Mouse (Mus musculus) spleen, adult 2 months (tissue): Measurements from ENCODE around the gene Rrp8. TPM values are rescaled to one million over a fixed set of nuclear protein-coding genes. Genes with fewer than 3 reads are reported as not detected.

Experiments
- DNase-seq, 2 experiments: peaks; one replicate each; pipeline versions ENCODE4 v3.0.0 to v3.0.0-alpha.2; 2012 to 2021; ENCODE audit warnings: low spot score in 2 of 2, low read depth in 1 of 2
- H3K27ac ChIP-seq: fragments of 200-500 bp; 2 replicates; pipeline ENCODE4 v1.5.1; 2012; ENCODE audit warnings: low read length, inconsistent platforms; ENCODE audit not compliant: insufficient read depth
- H3K27me3 ChIP-seq: fragments of 200-500 bp; 2 replicates; pipeline ENCODE4 v1.6.1; 2012; ENCODE audit warnings: mild to moderate bottlenecking, moderate library complexity, low read length, inconsistent platforms; ENCODE audit not compliant: control insufficient read depth, insufficient read depth
- H3K36me3 ChIP-seq: fragments of 200-500 bp; 2 replicates; pipeline ENCODE4 v1.6.1; 2012; ENCODE audit warnings: mild to moderate bottlenecking, low read length, inconsistent platforms; ENCODE audit not compliant: control insufficient read depth, insufficient read depth
- H3K4me1 ChIP-seq: fragments of 200-500 bp; 2 replicates; pipeline ENCODE4 v1.6.1; 2011; ENCODE audit warnings: inconsistent platforms; ENCODE audit not compliant: control insufficient read depth, insufficient read depth, insufficient read length
- H3K4me3 ChIP-seq: fragments of 200-500 bp; 2 replicates; pipeline ENCODE4 v1.5.1; 2011; ENCODE audit warnings: mild to moderate bottlenecking, inconsistent platforms; ENCODE audit not compliant: insufficient read depth, insufficient read length; ENCODE audit errors: extremely low read depth
- CTCF ChIP-seq: fragments of 200-500 bp; IDR thresholded peaks from 2 replicates; pipeline ENCODE4 v1.5.1; 2011; ENCODE audit warnings: mild to moderate bottlenecking, inconsistent platforms; ENCODE audit not compliant: insufficient read depth, insufficient read length, insufficient replicate concordance; ENCODE audit errors: extremely low read depth
- POLR2A ChIP-seq: fragments of 200-500 bp; IDR thresholded peaks from 2 replicates; pipeline ENCODE4 v1.6.1; 2011; ENCODE audit warnings: low read depth, low read length, inconsistent platforms
- WGBS: fragments of 180-500 bp; shearing (Covaris S2); methylation state at CpG from one replicate; pipeline ENCODE4 v1.1.7; 2018; 5-methylcytosine and 5-hydroxymethylcytosine counted together
- polyA plus RNA-seq: library from polyadenylated mRNA; depleted of rRNA; stranded (reverse); fragments of >200 nt; gene quantifications from 2 replicates; pipeline ENCODE4 v1.2.3, GENCODE M21; 2012

The Rrp8 gene
- polyA plus RNA-seq, 1 experiment: 6.1 TPM

- TF ChIP-seq CTCF (no peak), POLR2A (no peak)
- WGBS: 93% methylated on average over 11 of the region's 11 CpGs
- H3K27ac ChIP-seq: no peak overlapping the region
Measured at GRCm38 (mm10) chr7:105733836-105734235, 3.3 kb downstream of the Rrp8 start.

GRCm38 (mm10) chr7:105728701-105729428 is 8.3 kb downstream of the Rrp8 start:
- Histone ChIP-seq H3K4me1 (no peaks in the 10 kb centered on the region), H3K27me3 (no peaks in the 10 kb centered on the region), H3K36me3 (peaks cover 20% of the 10 kb centered on the region), H3K4me3 (no peak overlapping the region), H3K27ac (no peak overlapping the region)
- no peak for DNase-seq
- 69% methylated on average over 6 of the region's 6 CpGs for WGBS
- TF ChIP-seq CTCF: no peak
- no peak for TF ChIP-seq POLR2A

More at GRCm38 (mm10) chr7:105733836-105734235, 3.3 kb downstream of the Rrp8 start:
- Histone ChIP-seq H3K4me1 (peaks cover 2% of the 10 kb centered on the region; the same call in 1 of the 2 replicates), H3K4me3 (no peak overlapping the region), H3K36me3 (peaks cover 22% of the 10 kb centered on the region), H3K27me3 (no peaks in the 10 kb centered on the region)
- no peak for DNase-seq

- WGBS: 68% methylated on average over 4 of the region's 4 CpGs
- no peak for DNase-seq
- H3K4me1 ChIP-seq: no peaks in the 10 kb centered on the region
- peaks cover 7% of the 10 kb centered on the region for H3K36me3 ChIP-seq
- no peak for TF ChIP-seq POLR2A
- TF ChIP-seq CTCF: no peak
- no peaks in the 10 kb centered on the region for H3K27me3 ChIP-seq
- H3K27ac ChIP-seq: no peak overlapping the region
- H3K4me3 ChIP-seq: no peak overlapping the region
Measured at GRCm38 (mm10) chr7:105726980-105727325, 10.2 kb downstream of the Rrp8 start.

- 84% methylated on average over 4 of the region's 4 CpGs for WGBS
- Histone ChIP-seq H3K27me3 (no peaks in the 10 kb centered on the region), H3K4me3 (no peak overlapping the region), H3K36me3 (peaks cover 4% of the 10 kb centered on the region), H3K4me1 (no peaks in the 10 kb centered on the region), H3K27ac (no peak overlapping the region)
- DNase-seq: peak; percentile 33 to 43
- TF ChIP-seq CTCF (peak; percentile 59; the same call in 1 of the 2 replicates), POLR2A (no peak)
Measured at GRCm38 (mm10) chr7:105726144-105726979, 10.8 kb downstream of the Rrp8 start.

GRCm38 (mm10) chr7:105721916-105722315 is 15.3 kb downstream of the Rrp8 start:
- no peak for TF ChIP-seq CTCF
- no peak for TF ChIP-seq POLR2A
- Histone ChIP-seq H3K4me3 (no peak overlapping the region), H3K36me3 (no peaks in the 10 kb centered on the region), H3K27me3 (no peaks in the 10 kb centered on the region), H3K27ac (no peak overlapping the region), H3K4me1 (no peaks in the 10 kb centered on the region)
- DNase-seq: no peak
- WGBS: 77% methylated on average over 2 of the region's 2 CpGs

GRCm38 (mm10) chr7:105715366-105715765 is 21.8 kb downstream of the Rrp8 start:
- no peak overlapping the region for H3K27ac ChIP-seq
- H3K4me1 ChIP-seq: no peaks in the 10 kb centered on the region
- H3K27me3 ChIP-seq: no peaks in the 10 kb centered on the region
- no peak for DNase-seq
- no peak for TF ChIP-seq CTCF
- no peak for TF ChIP-seq POLR2A
- WGBS: 62% methylated on average over 3 of the region's 3 CpGs
- no peak overlapping the region for H3K4me3 ChIP-seq
- H3K36me3 ChIP-seq: no peaks in the 10 kb centered on the region
